Mouse (Mus musculus): ENCODE data around the gene Lingo4. TPM values are rescaled to one million over a fixed set of nuclear protein-coding genes. Genes with fewer than 3 reads are reported as not detected.

Lingo4 gene
- total and polyA plus RNA-seq, 3 experiments: not detected

GRCm38 (mm10) chr3:94375861-94376260 lies 22.5 kb upstream of the Lingo4 start:
- Histone ChIP-seq H3K4me2 (ENCODE audit: insufficient read depth, low read depth, poor library complexity, severe bottlenecking) (no peak overlapping the region), H3K36me3 (replicated peaks in 1 of 2; ENCODE audit: control insufficient read depth in 1 of 2, insufficient read depth in 1 of 2, low read length in 1 of 2) (no peaks in the 10 kb centered on the region), H3K9ac (ENCODE audit: insufficient read depth, low read depth) (no peak overlapping the region), H3K79me2 (replicated peaks; ENCODE audit: control insufficient read depth, extremely low read depth, insufficient read depth, poor library complexity, severe bottlenecking) (no peaks in the 10 kb centered on the region), H3K4me3 (replicated peaks in 1 of 3; ENCODE audit: low read depth in 2 of 3, low read length in 2 of 3, poor library complexity in 1 of 3) (no peak overlapping the region), H3K9me3 (replicated peaks; ENCODE audit: low read length) (no peaks in the 10 kb centered on the region), H3K27ac (ENCODE audit: insufficient read depth, low read depth) (no peak overlapping the region), H3K27me3 (replicated peaks) (no peaks in the 10 kb centered on the region), H3K4me1 (ENCODE audit: control insufficient read depth in 1 of 2, insufficient read depth in 2 of 2) (peaks cover 25 to 79% of the 10 kb centered on the region in 2 experiments)
- TF ChIP-seq TCF12 (IDR thresholded peaks at IDR 0.05; ENCODE audit: low read depth, low read length): no peak
- TF ChIP-seq BHLHE40 (IDR thresholded peaks at IDR 0.05; ENCODE audit: low read depth, low read length): no peak
- TF ChIP-seq E2F4 (IDR thresholded peaks at IDR 0.05; ENCODE audit: insufficient replicate concordance, low read depth, low read length): no peak
- in situ Hi-C loops (cut with MboI; ENCODE audit: low pct_ligation_motif_present, low pct_unique_long_range_greater_than_20kb, low sequenced_read_pairs) (loop anchor here (5.0 kb wide), 1 partner anchor 51 kb away; no protein-coding TSS in a partner anchor), dilution Hi-C loops (cut with MboI; ENCODE audit: extremely low pct_ligation_motif_present, extremely low pct_unique_long_range_greater_than_20kb, low sequenced_read_pairs) (no loop called here)
- DNase-seq (ENCODE audit: extremely low read depth): no peak

GRCm38 (mm10) chr3:94377028-94377923 lies 21.0 kb upstream of the Lingo4 start:
- Histone ChIP-seq H3K79me2 (replicated peaks; ENCODE audit: control insufficient read depth, extremely low read depth, insufficient read depth, poor library complexity, severe bottlenecking) (no peaks in the 10 kb centered on the region), H3K4me3 (replicated peaks in 1 of 3; ENCODE audit: low read depth in 2 of 3, low read length in 2 of 3, poor library complexity in 1 of 3) (no peak overlapping the region), H3K4me1 (ENCODE audit: control insufficient read depth in 1 of 2, insufficient read depth in 2 of 2) (peaks cover 25 to 87% of the 10 kb centered on the region in 2 experiments), H3K36me3 (replicated peaks in 1 of 2; ENCODE audit: control insufficient read depth in 1 of 2, insufficient read depth in 1 of 2, low read length in 1 of 2) (no peaks in the 10 kb centered on the region), H3K9ac (ENCODE audit: insufficient read depth, low read depth) (no peak overlapping the region), H3K27me3 (replicated peaks) (no peaks in the 10 kb centered on the region), H3K4me2 (ENCODE audit: insufficient read depth, low read depth, poor library complexity, severe bottlenecking) (no peak overlapping the region), H3K9me3 (replicated peaks; ENCODE audit: low read length) (no peaks in the 10 kb centered on the region), H3K27ac (ENCODE audit: insufficient read depth, low read depth) (no peak overlapping the region)
- in situ Hi-C loops (cut with MboI; ENCODE audit: low pct_ligation_motif_present, low pct_unique_long_range_greater_than_20kb, low sequenced_read_pairs): loop anchor here (5.0 kb wide), 1 partner anchor 50 kb away; no protein-coding TSS in a partner anchor
- dilution Hi-C loops (cut with MboI; ENCODE audit: extremely low pct_ligation_motif_present, extremely low pct_unique_long_range_greater_than_20kb, low sequenced_read_pairs): no loop called here
- DNase-seq (ENCODE audit: extremely low read depth): no peak
- TF ChIP-seq SMC3 (IDR thresholded peaks at IDR 0.05; ENCODE audit: low read depth, low read length) (no peak), USF2 (conservative IDR thresholded peaks at IDR 0.05; ENCODE audit: low read depth, low read length) (no peak), RAD21 (IDR thresholded peaks at IDR 0.05; ENCODE audit: low read depth, low read length) (no peak), CHD2 (IDR thresholded peaks at IDR 0.05; ENCODE audit: low read length) (0 out of 2 replicates have a peak, but pooled peaks have one; percentile 32), EP300 (IDR thresholded peaks at IDR 0.05; ENCODE audit: low read length) (peak; percentile 39), HCFC1 (IDR thresholded peaks at IDR 0.05; ENCODE audit: low read depth, low read length) (no peak), MXI1 (IDR thresholded peaks at IDR 0.05; ENCODE audit: low read depth, low read length) (no peak), MAX (IDR thresholded peaks at IDR 0.05; ENCODE audit: low read length) (no peak), CTCF (conservative IDR thresholded peaks at IDR 0.05 in 1 of 2, IDR thresholded peaks at IDR 0.05 in 1 of 2; ENCODE audit: low read depth in 2 of 2, low read length in 2 of 2) (no peak), CHD1 (IDR thresholded peaks at IDR 0.05; ENCODE audit: low read depth, low read length) (no peak)
